Mouse (Mus musculus): ENCODE results near the gene Tssk6. TPM values are rescaled to one million over a fixed set of nuclear protein-coding genes. Genes with fewer than 3 reads are reported as not detected.

The Tssk6 gene
- total RNA-seq, 2 experiments from 2014 or later: not detected

DNA sequence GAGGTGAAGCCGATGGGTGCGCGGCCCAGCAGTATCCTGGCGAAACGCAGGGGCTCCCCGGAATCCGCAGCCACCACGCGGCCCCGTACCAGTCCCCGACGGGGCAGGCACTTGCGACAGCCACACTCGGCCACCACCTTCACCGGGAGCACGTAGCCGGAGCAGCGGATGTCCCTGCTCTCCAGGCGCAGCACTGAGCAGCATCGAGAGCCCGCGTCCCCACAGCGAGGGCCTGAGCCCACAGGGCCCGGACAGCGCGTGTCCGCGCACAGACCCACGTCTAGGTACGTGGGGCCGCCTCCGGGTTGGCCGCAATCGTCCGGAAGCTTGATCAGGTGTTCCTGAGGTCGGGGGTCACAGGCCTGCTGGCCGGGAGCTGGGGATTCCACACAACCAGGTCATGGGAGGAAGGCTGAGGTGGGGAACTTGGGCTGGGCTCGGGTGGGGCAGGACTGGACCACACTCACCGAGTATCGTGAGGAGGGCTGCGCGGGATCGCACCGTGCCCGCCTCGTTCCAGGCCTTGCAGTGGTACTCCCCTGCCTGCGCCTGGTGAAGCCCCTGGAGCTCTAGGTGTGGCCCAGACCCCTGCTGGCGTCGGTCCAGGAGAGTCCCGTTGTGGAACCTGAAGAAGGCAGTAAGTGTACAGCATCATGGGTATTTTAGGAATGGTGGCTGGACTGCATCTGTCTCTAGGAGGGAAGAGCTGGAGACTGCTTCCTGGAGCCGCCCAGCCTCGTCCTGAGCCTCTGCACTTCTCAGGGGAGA lies 19.0 kb upstream of the Tssk6 start:
- no peak for DNase-seq
- intact Hi-C loops (cut with DNase I): no loop called here

DNA sequence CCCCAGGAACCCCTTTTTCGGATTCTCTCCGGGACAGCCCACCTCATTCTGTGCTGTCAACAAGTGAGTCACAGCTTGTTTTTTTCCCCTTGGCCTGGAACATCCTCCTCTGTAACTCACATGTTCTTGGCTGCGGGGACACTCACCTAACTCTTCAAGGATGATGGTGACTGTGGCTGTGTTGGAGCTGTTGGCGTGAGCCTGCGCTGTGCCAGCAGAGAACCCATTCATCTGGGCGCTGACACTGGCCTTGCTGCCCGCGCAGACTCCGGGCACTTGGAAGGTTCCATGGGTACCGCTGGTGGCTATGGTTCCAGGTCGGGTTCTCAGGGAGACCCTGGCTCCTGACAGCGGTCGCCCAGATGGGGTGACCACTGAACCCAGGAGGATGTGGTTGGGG lies 17.8 kb upstream of the Tssk6 start:
- no peak for DNase-seq
- intact Hi-C loops (cut with DNase I): no loop called here

DNA sequence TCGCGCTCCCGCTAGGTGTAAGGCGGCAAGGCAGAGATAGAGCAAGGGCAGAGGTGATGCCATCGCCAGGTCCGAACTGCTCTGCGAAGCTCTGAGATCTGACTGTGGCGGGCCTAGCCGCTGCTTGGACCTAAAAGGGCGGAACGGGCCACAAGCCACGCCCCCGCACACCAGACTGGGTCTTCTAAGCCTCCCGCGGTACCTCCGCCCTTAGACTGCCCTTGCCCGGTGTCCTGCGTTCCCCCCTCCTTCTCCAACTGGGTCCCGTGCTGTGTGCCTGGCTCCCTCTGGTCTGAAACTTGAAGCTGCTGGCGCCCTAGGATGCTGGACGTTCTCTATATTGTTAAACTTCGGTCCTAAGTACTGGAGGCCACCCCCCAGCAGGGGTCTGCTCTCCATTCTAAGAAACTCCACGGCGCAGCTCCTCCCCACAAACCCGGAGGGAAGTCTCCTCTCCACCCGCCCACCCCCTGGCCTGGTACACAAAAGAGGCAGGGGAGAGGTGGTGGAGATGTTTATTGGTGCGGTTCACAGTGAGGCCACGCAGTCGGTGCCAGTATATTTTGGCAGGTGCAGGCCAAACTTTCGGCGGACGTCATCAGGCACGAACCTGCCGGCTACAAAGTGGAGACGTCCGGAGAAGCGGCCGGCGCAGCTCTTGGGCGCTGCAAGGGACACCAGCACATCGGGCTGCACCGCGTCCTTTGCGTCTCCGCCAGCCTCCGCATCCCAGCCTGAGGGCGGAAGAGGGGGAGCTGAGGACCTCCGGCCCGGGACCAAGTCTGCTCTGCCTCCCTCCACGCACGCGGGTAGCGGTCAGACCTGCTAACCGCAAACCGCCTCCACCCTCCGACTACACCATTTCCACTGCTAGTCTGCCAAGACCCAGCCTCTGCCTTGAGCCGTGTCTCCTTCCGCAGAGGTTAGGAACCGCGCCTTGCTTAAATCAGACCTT lies 14.4 kb upstream of the Tssk6 start, which contains the start of gene Cilp2:
Gene Cilp2 (minus strand): TSS at position 399 of the 955 bp plus-strand sequence.
- intact Hi-C loops (cut with DNase I): loop anchor here (2.0 kb wide), 1 partner anchor 13 kb away; no protein-coding TSS in a partner anchor
- peak; percentile 45 for DNase-seq

DNA sequence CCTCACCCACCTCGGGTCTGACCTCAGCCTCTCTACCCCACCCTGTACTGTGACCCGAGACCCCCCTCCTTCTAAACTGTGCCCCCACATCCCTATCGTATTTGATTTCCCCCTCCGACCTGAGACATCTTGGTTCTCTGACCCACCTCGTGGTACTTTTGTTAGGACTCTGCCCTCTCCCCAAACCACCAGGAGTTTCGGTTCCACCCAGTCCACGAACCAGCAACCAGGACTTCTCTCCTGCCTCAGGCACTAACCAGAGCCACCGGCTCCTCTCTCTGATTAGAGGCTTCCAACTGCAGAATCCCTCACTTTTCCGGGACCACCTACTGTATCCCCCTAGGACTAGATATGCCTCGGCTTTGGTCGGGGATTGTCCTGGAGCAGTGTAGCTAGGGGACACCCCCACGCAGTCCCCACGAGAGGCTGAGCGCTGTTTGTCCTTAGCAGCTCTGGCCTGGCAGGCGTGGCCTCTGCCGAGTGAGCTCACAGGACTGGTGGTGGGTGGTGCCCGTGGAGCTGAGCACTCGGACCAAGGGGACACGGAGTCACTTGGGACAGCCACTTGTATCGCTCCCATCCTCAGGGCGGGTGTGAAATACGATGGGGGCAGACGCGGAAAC lies 13.6 kb upstream of the Tssk6 start:
- DNase-seq: peak in 1 of 2 experiments; percentile 39
- intact Hi-C loops (cut with DNase I): loop anchor here (2.0 kb wide), 1 partner anchor 14 kb away; no protein-coding TSS in a partner anchor

DNA sequence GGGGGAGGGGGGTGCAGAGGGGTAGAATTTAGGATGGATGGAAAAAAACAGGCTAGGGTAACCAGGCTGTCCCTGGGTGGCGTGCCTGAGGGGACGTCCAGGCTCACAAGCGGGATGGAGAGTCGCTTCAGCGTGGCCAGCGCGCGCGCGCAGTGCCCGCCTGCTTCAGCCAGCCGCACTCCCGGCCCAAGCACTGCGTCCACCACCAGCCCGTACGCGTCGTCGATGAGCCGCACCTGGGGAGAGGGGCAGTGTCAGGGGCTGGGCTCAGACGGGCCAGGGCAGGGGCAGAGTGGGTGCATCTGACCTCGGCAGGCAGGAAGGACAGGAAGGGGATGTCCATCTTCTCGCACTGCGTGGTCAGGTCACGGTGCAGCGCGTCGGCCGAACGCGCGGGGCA lies 13.1 kb upstream of the Tssk6 start:
- no peak for DNase-seq
- intact Hi-C loops (cut with DNase I): loop anchor here (2.0 kb wide), 1 partner anchor 14 kb away; no protein-coding TSS in a partner anchor

DNA sequence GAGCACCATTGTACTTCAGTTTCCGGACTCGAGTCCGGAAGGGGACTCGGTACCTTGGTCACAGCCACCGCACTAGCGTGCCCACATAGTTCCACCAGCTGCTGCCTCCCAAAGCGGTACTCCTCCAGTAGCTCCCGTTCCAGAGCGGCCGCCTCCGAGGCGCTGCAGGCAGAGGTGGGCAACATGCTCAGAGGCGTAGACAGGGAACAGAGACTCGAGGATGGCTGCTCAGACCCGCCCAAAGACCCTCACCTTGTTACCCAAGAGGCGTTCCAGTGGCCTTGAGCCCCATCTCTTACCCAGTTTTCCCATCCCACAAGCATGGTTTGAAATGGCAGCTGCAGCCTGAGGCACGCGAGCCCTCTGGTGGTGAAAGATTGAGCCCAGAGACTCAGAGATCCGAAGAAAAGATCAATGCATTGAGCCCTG lies 11.2 kb upstream of the Tssk6 start:
- DNase-seq: peak in 1 of 2 experiments; percentile 62
- intact Hi-C loops (cut with DNase I): loop anchor here (10.0 kb wide), 1 partner anchor 266 kb away; the partner anchor contains the start of gene Zfp868

DNA sequence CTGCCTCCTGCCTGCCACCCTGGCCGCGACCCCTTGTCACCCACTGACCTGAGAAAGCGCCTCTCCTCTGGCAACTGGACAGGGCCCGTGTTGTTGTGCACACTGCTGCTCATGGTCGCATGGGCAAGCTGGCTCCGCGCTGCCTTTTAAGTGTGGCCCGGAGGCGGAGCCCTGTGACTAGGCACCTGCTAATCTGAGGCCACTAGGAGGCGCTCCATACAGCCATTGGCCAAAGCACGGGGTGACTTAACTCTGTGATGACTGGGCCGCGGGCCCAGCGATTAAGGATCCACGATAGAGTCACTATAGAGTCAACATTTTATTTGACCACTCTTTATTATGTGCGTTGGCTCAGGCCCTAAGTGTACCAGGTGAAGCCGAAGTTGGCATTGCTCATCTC lies 8.1 kb upstream of the Tssk6 start:
- DNase-seq: peak; percentile 41 to 76
- intact Hi-C loops (cut with DNase I): loop anchor here (10.0 kb wide), 1 partner anchor 269 kb away; the partner anchor contains the start of gene Zfp868

DNA sequence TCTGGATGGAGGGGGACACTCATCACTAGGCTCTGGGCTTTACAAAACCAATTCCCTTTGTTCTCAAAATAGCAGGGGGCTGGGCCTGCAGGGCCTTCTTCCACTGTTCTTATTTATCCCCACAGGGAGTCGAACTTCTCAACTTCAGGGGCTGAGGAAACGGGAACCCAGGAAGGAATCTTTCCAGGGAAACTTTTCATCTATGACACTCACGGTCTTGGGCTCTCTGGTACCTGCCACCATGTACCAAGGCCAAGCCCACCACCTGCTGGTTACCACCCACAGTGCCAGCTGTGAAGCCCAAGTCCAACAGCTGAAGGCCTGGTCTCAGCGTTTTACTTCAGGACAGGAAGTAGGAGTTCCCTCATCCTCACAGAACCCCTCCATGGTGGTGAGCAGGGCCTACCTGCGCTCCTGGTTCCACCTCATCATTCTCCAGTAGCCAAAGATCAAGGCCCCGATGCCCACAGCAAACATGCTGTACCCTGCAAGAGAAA lies 7.1 kb upstream of the Tssk6 start:
- no peak for DNase-seq
- intact Hi-C loops (cut with DNase I): loop anchor here (10.0 kb wide), 1 partner anchor 270 kb away; the partner anchor contains the start of gene Zfp868

DNA sequence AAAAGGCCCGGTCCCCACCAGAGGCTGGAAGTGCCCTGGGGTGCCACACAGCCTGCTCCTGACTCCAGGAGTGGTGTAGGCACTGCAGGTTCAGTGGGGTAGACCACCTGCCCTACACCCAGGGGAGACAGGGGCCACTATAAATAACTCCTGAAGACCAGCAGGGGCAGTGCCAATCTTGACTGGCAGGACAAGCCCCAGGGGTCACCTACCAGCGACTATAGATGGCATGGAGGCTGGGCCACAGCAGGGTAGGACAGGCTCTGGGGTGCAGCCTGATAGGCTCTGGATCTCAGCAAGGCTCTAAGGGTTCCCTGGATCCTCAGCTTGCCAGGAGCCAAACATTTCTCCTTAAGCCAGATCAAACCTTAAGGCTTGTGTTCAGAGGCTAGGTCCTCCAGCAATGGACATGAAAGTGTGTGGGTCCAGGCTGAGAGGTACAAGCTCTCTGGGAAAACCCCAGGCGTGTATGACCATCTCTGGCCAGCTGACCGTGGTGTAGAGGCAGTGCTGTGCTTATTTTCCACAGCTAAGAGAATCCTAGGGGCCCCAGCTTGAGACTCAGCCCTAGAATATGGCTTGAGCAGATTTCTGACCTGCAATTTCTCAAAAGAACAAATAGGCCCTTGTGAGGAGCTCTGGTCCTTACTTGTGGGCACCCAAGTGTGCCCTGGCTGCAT lies 6.1 kb upstream of the Tssk6 start:
- intact Hi-C loops (cut with DNase I): loop anchor here (10.0 kb wide), 1 partner anchor 271 kb away; the partner anchor contains the start of gene Zfp868
- no peak for DNase-seq

DNA sequence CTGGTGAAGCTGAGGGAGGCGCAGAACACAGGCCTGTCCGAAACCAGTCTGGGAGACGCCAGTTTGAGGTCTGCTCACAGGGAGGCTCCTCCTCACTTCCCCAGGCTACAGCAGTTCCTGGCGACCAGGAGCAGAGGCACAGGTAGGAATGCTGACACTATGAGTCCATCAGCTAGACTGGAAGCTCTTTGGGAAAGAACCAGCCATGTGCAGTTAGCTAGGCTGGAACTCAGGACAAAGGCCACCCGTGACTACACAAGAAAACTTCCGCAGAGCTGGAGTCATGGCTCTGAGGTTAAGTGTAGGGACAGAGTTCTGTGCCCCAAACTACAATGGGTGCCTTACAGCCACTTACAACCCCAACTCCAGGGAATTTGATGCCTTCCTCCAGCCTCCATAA lies 4.1 kb upstream of the Tssk6 start:
- no peak for DNase-seq
- intact Hi-C loops (cut with DNase I): loop anchor here (10.0 kb wide), 1 partner anchor 273 kb away; the partner anchor contains the start of gene Zfp868

DNA sequence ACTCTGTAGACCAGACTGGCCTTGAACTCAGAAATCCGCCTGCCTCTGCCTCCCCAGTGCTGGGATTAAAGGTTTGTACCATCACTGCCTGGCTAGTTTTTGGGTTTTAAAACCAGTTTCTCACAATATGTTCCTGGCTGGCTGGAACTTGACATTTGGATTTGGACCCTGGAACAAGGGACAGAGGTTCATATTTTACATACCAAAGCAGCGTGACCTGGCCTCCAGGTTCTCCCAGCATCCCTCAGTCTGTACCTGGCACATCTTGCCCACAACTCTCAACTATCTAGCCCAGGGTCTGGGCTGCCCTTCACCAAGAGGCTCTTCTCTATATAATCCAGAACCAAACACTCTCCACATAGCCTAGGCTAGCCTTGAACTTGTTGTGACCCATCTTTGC lies 2.1 kb upstream of the Tssk6 start:
- DNase-seq: no peak
- intact Hi-C loops (cut with DNase I): loop anchor here (10.0 kb wide), 1 partner anchor 275 kb away; the partner anchor contains the start of gene Zfp868

DNA sequence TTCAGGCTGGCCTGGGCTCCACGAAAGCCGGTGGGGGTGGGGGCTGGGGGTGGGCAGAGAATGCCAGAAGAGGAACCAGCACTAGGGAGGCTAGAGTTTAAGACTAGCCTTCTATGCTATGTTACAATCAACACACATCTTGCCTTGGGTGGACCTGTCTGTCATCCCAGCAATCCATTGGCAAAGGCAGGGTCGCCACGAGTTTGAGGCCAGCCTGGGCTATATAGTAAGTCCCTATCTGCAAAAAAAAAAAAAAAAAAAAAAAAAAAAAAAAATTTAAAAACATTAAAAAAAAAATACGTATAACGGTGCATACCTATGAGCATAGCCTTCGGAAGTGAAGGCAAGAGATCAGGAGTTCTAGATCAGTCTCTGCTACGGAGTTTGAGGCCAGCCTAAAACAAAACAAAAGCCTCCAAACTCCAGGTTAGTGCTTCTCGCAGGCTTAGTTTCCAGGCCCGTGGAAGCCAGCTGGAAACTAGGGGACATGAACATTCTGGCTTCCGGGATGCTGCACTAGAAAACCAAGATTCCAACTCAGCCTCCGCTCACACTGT lies 1.0 kb upstream of the Tssk6 start:
- intact Hi-C loops (cut with DNase I): no loop called here
- DNase-seq: no peak

DNA sequence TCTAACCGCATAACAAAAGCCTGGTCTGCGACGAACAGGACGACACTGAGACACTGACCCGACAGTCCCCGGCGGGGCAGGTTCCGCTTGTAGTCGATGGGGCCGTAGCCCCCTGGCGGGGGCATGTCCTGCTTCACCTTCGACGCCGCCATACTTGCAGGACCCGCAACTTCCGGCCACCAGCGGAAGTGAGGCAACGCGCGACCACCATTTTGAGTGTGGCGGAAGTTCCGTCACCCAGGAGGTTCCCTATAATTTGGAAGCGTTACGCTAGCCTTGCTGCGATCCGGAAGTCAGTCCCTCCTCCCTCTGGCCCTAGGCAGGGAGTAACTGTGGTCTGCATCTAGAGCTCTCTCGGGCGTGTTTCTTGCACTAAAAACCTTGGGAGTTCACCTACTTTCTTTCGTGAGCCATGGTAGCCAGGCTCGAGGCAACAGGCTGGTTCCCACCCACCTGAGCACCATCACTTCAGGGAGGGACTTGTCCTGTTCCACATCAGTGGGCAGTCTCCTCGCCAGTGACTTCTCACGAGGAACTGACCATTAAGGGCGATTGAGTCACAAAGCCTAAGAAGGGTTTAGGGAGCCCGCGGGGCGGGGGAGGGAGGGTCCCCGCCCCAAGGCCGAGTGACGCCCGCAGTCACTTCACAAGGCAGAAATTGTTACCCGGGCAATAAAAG lies 361 bp upstream of the Tssk6 start:
- intact Hi-C loops (cut with DNase I): no loop called here
- DNase-seq: peak; percentile 97 to 99

DNA sequence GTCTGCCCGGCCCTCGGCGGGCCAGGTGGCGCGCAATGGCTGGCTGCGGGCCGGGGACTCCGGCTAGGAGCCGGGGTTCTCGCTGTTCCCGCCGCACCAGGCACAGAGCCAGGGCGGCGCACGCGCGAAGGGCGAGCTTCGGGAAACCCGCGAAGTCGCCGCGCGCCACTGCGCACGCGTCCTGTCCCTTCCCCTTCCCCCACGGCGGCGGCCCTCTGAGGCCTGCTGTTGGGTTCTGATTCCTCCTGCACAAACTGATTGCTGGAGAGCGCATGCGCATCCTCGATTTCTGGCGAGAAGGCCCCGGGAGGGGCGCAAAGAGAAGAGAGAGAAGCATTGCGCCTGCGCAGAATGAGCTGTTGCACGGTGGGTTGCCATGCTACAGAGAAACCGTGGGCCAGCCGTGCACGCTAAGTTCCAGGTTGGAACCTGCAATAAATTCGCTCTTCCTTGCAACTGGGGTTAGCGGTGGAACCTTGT lies 1.1 kb downstream of the Tssk6 start:
- intact Hi-C loops (cut with DNase I): no loop called here
- peak; percentile 98 to 99 for DNase-seq

DNA sequence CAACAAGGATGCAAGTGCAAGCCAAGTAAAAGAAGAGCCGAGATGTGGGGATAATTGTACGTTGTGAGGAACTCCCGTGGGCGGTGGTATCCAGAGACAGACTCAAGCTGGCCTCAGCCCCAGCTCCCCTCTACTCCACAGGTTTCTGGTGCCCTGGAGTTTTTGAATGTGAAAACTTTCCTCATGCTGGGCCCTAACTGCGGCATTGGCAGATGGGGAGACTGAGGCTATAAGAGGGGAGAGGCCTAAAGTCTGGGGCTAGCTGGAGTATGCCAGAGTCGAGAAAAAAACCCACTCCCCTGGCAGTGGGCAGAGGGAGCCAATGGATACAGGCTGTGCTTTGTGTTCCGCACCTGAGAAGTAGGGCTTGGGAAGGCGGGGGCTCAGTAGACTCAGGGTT lies 2.1 kb downstream of the Tssk6 start:
- intact Hi-C loops (cut with DNase I): no loop called here
- no peak for DNase-seq

DNA sequence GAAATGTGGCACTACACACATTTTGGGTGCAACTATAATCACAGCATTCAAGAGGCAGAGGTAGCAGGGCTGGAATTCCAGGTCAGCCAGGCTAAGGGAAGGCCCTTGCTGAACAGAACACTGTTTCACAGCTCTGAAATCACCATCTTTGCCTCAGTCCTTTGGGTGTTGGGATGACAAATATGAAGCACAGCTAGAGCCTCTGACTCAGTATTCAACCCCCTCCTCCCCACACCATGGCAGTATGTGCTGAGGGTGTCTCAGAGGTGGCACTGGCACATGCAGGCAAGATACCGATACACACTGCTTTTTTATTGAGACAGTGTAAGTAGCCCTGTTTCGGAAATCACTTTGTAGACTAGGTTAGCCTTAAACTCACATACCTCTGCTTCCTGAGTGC lies 4.3 kb downstream of the Tssk6 start:
- no peak for DNase-seq
- intact Hi-C loops (cut with DNase I): no loop called here

DNA sequence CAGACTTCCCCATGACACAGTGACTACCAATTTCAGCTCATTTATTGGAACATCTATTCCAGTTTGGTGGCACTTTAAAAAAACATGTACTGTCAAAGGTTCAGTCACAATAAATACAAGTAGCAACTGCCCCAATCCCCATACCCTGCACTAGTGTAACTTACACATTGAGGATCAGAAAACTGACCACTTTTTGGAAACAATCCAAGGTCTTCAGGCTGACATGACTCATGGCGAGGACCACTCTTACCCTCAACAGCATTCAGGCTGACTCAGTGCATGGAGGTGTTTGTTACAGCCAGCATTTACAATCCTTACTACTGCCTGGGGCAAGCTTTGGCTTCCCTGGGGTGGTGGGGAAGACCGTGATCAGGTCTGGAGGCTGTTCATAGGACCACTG lies 5.1 kb downstream of the Tssk6 start:
- no peak for DNase-seq
- intact Hi-C loops (cut with DNase I): no loop called here

DNA sequence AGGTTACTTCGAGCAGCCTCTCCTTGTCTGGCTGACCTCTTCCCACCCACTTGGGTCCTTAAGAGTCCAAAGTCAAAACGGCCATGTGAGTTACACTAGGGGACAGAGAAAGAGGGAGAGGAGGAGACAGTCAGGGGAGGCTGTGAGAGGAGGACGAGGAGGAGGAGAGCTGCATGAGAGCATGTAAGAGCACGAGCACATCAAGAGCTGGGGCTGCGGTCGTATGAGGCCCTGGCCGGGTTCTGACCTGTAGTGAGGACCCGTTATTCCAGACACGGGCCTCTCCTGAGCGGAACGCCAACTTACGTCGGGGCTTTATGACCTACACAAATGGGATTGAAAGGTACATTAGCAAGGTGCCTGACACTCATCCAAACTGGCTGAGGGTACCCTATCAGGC lies 9.9 kb downstream of the Tssk6 start:
- intact Hi-C loops (cut with DNase I): no loop called here
- DNase-seq: no peak

All from heart, postnatal 14 days (tissue).